Mouse (Mus musculus) frontal cortex, postnatal 36 days (tissue): ENCODE measurements around the gene Lgr5.
A peak's percentile ranks its signal among the peaks of the same experiment; 100 is the strongest.

ENCODE experiments used
- DNase-seq, 2 experiments: peaks; one replicate each; pipeline ENCODE4 v3.0.0; 2022; ENCODE audit warnings: low spot score in 2 of 2

Lgr5 gene

GRCm38 (mm10) chr10:115505631-115506239 is 81.8 kb downstream of the Lgr5 start:
- no peak for DNase-seq

- DNase-seq, result no peak
Measured at GRCm38 (mm10) chr10:115505155-115505554, 82.4 kb downstream of the Lgr5 start.

GRCm38 (mm10) chr10:115493778-115494141 is 93.8 kb downstream of the Lgr5 start:
- no peak for DNase-seq

GRCm38 (mm10) chr10:115492956-115493777 is 94.4 kb downstream of the Lgr5 start:
- no peak for DNase-seq

- no peak for DNase-seq
Measured at GRCm38 (mm10) chr10:115491803-115492510, 95.6 kb downstream of the Lgr5 start.

- no peak for DNase-seq
Measured at GRCm38 (mm10) chr10:115485602-115486001, 102.0 kb downstream of the Lgr5 start.

- no peak for DNase-seq
Measured at GRCm38 (mm10) chr10:115484660-115485059, 102.9 kb downstream of the Lgr5 start.

GRCm38 (mm10) chr10:115478441-115479141 is 109.0 kb downstream of the Lgr5 start:
- DNase-seq, result no peak

- DNase-seq, result no peak
Measured at GRCm38 (mm10) chr10:115476506-115476905, 111.1 kb downstream of the Lgr5 start.

GRCm38 (mm10) chr10:115475000-115475550 is 112.5 kb downstream of the Lgr5 start:
- DNase-seq, result no peak

GRCm38 (mm10) chr10:115473213-115473961 is 114.2 kb downstream of the Lgr5 start:
- no peak for DNase-seq

GRCm38 (mm10) chr10:115470621-115471334 is 116.8 kb downstream of the Lgr5 start:
- peak in 1 of 2 experiments; percentile 11 for DNase-seq

GRCm38 (mm10) chr10:115469040-115469439 is 118.5 kb downstream of the Lgr5 start:
- DNase-seq, result no peak

GRCm38 (mm10) chr10:115468632-115469031 is 118.9 kb downstream of the Lgr5 start:
- no peak for DNase-seq

- no peak for DNase-seq
Measured at GRCm38 (mm10) chr10:115467985-115468384, 119.6 kb downstream of the Lgr5 start.

GRCm38 (mm10) chr10:115465778-115466177 is 121.8 kb downstream of the Lgr5 start:
- DNase-seq, result no peak

- DNase-seq, result no peak
Measured at GRCm38 (mm10) chr10:115465072-115465471, 122.5 kb downstream of the Lgr5 start.

- no peak for DNase-seq
Measured at GRCm38 (mm10) chr10:115462646-115463045, 124.9 kb downstream of the Lgr5 start.

GRCm38 (mm10) chr10:115457368-115458021 is 130.1 kb downstream of the Lgr5 start:
- no peak for DNase-seq

GRCm38 (mm10) chr10:115448614-115449013 is 139.0 kb downstream of the Lgr5 start:
- no peak for DNase-seq
